Mouse (Mus musculus) lung, postnatal 0 days (tissue): ENCODE data around the gene Olfr316.

Source experiments
- CTCF ChIP-seq: IDR thresholded peaks from 2 replicates; pipeline ENCODE4 v1.5.1; 2016; ENCODE audit warnings: antibody characterized with exemption, mild to moderate bottlenecking
- EP300 ChIP-seq: IDR thresholded peaks from 2 replicates; pipeline ENCODE4 v1.6.1; 2016; ENCODE audit warnings: antibody characterized with exemption, mild to moderate bottlenecking, control low read depth

DNA sequence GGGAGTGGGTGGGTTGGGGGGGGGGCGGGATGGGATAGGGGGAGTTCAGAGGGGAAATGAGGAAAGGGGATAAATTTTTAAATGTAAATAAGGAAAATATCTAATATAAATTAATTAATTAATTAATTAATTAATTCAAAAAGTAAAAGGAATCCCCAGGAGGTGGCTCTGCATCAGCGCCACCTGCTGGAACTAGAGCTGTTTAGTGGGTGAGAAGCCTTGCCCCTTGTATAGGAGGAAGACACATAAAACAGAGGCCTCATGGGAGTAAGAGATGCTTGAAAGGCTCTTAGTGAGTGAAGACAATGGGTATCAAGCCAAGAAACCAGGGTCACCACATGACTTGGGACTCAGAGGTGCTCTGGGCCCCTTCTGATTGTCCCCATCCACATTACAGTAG lies 43.3 kb downstream of the Olfr316 start:
- TF ChIP-seq CTCF (peak; percentile 2; the same call in 1 of the 2 replicates), EP300 (no peak)
